Mouse (Mus musculus): ENCODE measurements around the gene Sik1. TPM values are rescaled to one million over a fixed set of nuclear protein-coding genes. Genes with fewer than 3 reads are reported as not detected.

Gene Sik1
- polyA plus RNA-seq, 1 experiment from 2014 or later: 11.2 TPM

DNA sequence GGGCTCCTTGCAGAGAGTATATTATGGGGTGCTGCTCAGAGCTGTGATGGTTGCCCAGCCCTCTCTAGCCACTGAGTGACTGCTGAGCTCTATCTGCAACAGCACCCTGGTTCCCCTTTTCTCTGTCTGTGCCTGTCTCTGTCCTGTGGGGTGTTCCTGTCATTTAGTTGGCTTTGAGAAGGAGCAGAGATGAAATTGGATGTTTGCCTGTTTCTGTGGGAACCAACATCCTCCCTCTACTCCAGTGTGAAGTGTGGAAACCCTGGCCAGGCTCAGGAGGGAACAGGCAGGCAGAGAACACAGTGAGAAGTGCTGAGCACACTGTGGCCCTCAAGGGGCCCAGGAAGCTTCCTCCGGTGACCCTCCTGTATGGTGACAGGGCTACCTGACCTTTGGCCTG is 40.8 kb downstream of the Sik1 start:
- Histone ChIP-seq H3K4me3 (ENCODE audit: low read depth, low read length) (no peak overlapping the region), H3K9ac (ENCODE audit: low read depth, low read length) (no peak overlapping the region), H3K4me1 (replicated peaks; ENCODE audit: control insufficient read depth, insufficient read depth, low read length) (no peaks in the 10 kb centered on the region), H3K36me3 (ENCODE audit: control insufficient read depth, insufficient read depth, low read length) (no peaks in the 10 kb centered on the region), H3K27me3 (replicated peaks; ENCODE audit: control insufficient read depth, insufficient read depth, low read length) (no peaks in the 10 kb centered on the region), H3K27ac (ENCODE audit: low read depth, low read length) (no peak overlapping the region), H3K4me2 (no peak overlapping the region), H3K9me3 (ENCODE audit: control insufficient read depth, low read length) (no peaks in the 10 kb centered on the region)
- WGBS: 72% methylated on average over 1 of the region's 1 CpGs
- DNase-seq (ENCODE audit: low spot score) (no peak), ATAC-seq (replicated peaks; ENCODE audit: low FRiP score) (no peak)

DNA sequence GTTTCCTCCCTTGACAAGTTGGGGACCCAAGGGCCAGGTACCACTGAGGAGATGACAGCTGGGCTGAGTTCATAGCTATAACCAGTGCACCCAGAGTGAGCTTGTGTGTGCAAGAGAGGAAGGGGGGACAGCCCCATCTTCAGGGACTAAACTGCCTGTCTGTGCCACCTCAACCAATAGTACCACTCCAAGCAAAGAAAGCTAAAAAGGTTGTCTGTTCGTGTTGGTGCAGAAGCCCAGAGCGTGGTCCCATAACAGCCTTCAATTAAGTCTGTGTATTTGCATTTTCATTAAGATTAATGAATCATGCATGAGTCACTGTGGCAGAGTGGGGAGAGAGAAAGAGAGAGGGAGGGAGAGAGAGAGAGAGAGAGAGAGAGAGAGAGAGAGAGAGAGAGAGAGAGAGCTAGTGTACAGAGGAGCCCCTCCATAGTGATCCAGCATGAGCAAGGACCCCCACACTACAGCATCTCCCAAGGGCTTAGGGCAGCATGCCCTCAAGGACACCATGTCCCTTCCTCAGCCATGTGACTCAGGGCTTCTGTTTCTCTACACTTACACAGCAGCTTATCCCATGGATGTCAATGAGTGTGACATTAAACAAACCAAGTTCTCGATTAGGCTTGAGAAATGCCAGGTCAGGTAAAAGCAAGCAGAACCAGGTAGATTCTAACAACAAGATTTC is 41.5 kb downstream of the Sik1 start:
- Histone ChIP-seq H3K27me3 (replicated peaks; ENCODE audit: control insufficient read depth, insufficient read depth, low read length) (no peaks in the 10 kb centered on the region), H3K27ac (ENCODE audit: low read depth, low read length) (no peak overlapping the region), H3K4me1 (replicated peaks; ENCODE audit: control insufficient read depth, insufficient read depth, low read length) (no peaks in the 10 kb centered on the region), H3K9ac (ENCODE audit: low read depth, low read length) (no peak overlapping the region), H3K4me3 (ENCODE audit: low read depth, low read length) (no peak overlapping the region), H3K9me3 (ENCODE audit: control insufficient read depth, low read length) (no peaks in the 10 kb centered on the region), H3K4me2 (no peak overlapping the region), H3K36me3 (ENCODE audit: control insufficient read depth, insufficient read depth, low read length) (no peaks in the 10 kb centered on the region)
- 78% methylated on average over 3 of the region's 3 CpGs for WGBS
- DNase-seq (ENCODE audit: low spot score) (no peak), ATAC-seq (replicated peaks; ENCODE audit: low FRiP score) (no peak)

DNA sequence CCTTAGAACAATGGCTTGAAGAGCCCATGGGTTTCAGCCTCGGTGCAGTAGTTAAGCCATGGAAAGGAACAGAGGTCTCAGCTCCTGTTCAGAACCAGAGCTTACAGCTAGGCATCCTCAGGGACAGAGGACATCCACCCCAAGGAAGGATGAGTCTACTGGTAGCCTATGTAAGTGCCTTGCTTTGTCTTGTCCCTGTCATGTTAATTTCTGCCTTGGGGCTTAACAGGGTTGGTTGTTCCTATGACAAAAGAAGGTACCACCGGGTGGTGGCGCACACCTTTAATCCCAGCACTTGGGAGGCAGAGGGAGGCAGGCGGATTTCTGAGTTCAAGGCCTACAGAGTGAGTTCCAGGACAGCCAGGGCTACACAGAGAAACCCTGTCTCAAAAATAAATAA is 44.3 kb downstream of the Sik1 start:
- H3K4me2 ChIP-seq: no peak overlapping the region
- no peak for DNase-seq (ENCODE audit: low spot score)
- H3K27ac ChIP-seq (ENCODE audit: low read depth, low read length): no peak overlapping the region
- no peaks in the 10 kb centered on the region for H3K4me1 ChIP-seq (replicated peaks; ENCODE audit: control insufficient read depth, insufficient read depth, low read length)
- H3K36me3 ChIP-seq (ENCODE audit: control insufficient read depth, insufficient read depth, low read length): no peaks in the 10 kb centered on the region
- H3K4me3 ChIP-seq (ENCODE audit: low read depth, low read length): no peak overlapping the region
- no peaks in the 10 kb centered on the region for H3K9me3 ChIP-seq (ENCODE audit: control insufficient read depth, low read length)
- H3K9ac ChIP-seq (ENCODE audit: low read depth, low read length): no peak overlapping the region
- ATAC-seq (replicated peaks; ENCODE audit: low FRiP score): no peak
- 67% methylated on average over 4 of the region's 4 CpGs for WGBS
- H3K27me3 ChIP-seq (replicated peaks; ENCODE audit: control insufficient read depth, insufficient read depth, low read length): no peaks in the 10 kb centered on the region

DNA sequence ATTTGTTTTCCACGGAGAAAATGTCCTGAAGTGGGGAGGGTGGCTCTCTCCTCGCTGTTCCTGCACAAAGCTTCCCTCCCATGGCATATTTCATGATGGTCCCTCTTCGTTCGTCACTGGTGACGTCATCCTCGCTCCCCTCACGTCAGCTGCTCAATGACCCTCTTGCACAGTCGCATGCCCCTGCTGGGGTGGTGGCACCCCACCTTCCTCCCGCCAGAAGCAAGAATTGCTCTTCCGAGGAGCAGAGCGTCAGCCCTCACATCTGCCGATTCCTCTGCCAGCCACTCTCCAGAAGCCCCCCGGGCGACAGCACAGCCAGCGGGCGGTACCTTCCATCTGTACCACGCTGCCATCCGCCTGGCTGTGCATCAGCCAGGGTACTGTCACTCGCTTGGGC is 45.7 kb downstream of the Sik1 start:
- no peak overlapping the region for H3K9ac ChIP-seq (ENCODE audit: low read depth, low read length)
- H3K27me3 ChIP-seq (replicated peaks; ENCODE audit: control insufficient read depth, insufficient read depth, low read length): no peaks in the 10 kb centered on the region
- WGBS: 61% methylated on average over 19 of the region's 19 CpGs
- H3K36me3 ChIP-seq (ENCODE audit: control insufficient read depth, insufficient read depth, low read length): no peaks in the 10 kb centered on the region
- no peaks in the 10 kb centered on the region for H3K9me3 ChIP-seq (ENCODE audit: control insufficient read depth, low read length)
- H3K4me2 ChIP-seq: no peak overlapping the region
- no peaks in the 10 kb centered on the region for H3K4me1 ChIP-seq (replicated peaks; ENCODE audit: control insufficient read depth, insufficient read depth, low read length)
- H3K4me3 ChIP-seq (ENCODE audit: low read depth, low read length): no peak overlapping the region
- DNase-seq (ENCODE audit: low spot score) (no peak), ATAC-seq (replicated peaks; ENCODE audit: low FRiP score) (no peak)
- no peak overlapping the region for H3K27ac ChIP-seq (ENCODE audit: low read depth, low read length)

DNA sequence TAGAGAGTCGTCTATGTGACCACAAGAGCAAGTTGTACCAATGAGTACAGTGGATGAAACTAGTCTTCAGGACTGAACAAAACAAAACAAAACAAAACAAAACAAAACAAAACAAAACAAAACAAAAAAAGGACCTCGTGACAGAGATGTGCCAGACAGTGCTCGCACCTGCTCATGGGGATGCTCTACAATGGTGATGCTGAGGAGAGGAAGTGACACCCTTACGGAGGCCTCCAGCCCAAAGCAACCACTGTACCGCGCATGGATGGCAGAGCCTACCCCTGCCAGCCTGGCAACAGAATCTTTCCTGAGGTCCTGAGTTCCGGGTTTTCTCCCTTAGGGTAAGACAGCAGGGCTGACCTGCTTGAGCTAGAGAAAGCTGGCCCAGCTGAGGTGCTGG is 46.5 kb downstream of the Sik1 start:
- Histone ChIP-seq H3K4me2 (no peak overlapping the region), H3K27me3 (replicated peaks; ENCODE audit: control insufficient read depth, insufficient read depth, low read length) (no peaks in the 10 kb centered on the region), H3K4me3 (ENCODE audit: low read depth, low read length) (no peak overlapping the region), H3K27ac (ENCODE audit: low read depth, low read length) (no peak overlapping the region), H3K9ac (ENCODE audit: low read depth, low read length) (no peak overlapping the region), H3K4me1 (replicated peaks; ENCODE audit: control insufficient read depth, insufficient read depth, low read length) (no peaks in the 10 kb centered on the region), H3K36me3 (ENCODE audit: control insufficient read depth, insufficient read depth, low read length) (no peaks in the 10 kb centered on the region), H3K9me3 (ENCODE audit: control insufficient read depth, low read length) (no peaks in the 10 kb centered on the region)
- DNase-seq (ENCODE audit: low spot score) (no peak), ATAC-seq (replicated peaks; ENCODE audit: low FRiP score) (no peak)
- WGBS: 83% methylated on average over 7 of the region's 7 CpGs

DNA sequence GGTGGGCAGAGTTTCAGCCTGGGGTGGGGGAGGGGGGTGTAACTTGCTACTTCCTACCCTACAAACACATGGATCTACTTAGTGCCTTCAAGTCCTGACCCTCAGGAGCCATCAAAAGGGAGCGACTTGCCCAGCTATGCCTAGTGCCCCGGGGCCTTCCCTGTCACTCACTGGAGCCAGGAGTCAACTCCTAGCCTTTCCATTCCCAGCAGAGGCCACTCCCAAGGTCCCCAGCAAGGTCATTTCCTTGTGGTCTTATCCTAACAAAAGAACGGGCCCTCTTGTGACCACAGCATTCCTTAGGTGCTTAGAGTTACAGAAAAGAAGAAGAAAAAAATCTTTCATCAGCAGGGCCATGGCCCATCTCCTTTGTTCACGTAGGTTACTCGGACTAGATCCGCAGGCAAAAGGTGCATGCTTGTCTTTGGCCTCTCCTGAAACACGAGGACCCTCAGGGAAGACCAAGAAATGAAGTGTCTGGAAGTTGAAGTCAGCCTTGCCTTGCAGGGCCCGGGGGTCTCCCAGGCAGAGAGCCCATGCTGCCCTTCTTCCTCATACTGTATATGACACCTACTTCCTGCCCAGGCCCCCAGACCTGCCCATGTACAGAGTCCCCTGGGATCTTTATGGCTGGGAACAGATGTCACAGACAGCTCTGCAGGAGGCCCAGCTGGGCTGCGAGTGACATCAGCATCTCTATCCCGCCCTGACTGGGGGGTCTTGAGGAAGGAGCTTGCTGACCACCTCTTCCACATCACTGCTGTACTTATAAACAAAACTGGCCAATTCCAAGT is 47.3 kb downstream of the Sik1 start:
- ATAC-seq (replicated peaks; ENCODE audit: low FRiP score): no peak
- 48% methylated on average over 10 of the region's 10 CpGs for WGBS

DNA sequence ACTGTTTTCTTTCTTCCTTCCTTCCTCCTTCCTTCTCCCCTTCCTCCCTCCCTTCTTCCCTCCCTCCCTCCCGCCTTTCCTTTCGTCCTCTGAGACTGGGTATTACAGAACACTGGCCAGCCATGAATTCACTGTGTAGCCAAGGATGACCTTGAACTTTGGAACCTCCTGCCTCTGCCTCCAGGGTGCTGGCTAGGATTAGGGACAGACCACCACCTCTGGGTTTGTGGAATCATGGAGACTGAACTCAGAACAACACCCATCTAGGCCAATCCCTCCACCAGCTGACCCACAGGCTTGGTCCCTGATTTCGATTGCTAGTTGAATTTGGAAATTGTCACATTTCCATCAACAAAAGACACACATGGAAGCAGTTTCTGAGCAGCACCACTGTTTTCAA is 49.1 kb downstream of the Sik1 start:
- WGBS: 65% methylated on average over 3 of the region's 3 CpGs
- no peak overlapping the region for H3K9ac ChIP-seq (ENCODE audit: low read depth, low read length)
- DNase-seq (ENCODE audit: low spot score): no peak

More for the DNA sequence above, 47.3 kb downstream of the Sik1 start:
- no peaks in the 10 kb centered on the region for H3K36me3 ChIP-seq (ENCODE audit: control insufficient read depth, insufficient read depth, low read length)
- H3K4me3 ChIP-seq (ENCODE audit: low read depth, low read length): no peak overlapping the region
- H3K9me3 ChIP-seq (ENCODE audit: control insufficient read depth, low read length): no peaks in the 10 kb centered on the region
- H3K9ac ChIP-seq (ENCODE audit: low read depth, low read length): no peak overlapping the region
- no peaks in the 10 kb centered on the region for H3K27me3 ChIP-seq (replicated peaks; ENCODE audit: control insufficient read depth, insufficient read depth, low read length)
- no peak for DNase-seq (ENCODE audit: low spot score)
- no peak overlapping the region for H3K27ac ChIP-seq (ENCODE audit: low read depth, low read length)
- H3K4me2 ChIP-seq: no peak overlapping the region
- H3K4me1 ChIP-seq (replicated peaks; ENCODE audit: control insufficient read depth, insufficient read depth, low read length): no peaks in the 10 kb centered on the region

DNA sequence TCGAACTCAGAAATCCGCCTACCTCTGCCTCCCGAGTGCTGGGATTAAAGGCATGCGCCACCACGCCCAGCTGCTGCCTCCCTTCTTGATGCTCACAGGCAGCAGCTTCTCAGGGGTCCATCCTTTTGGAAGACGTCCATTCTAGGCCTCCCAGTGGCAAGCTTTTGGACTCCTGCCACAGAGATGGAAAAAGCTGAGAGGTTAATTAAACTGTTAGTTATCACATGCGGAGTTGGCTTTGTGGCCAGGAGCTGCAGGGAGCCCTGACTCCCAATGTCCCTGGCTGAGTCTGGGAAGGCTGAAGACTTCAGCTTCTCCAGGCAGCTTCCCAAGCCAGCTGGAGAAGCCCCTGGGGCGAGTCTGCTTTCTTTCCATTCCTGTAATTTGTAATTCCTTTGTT is 49.6 kb downstream of the Sik1 start:
- Histone ChIP-seq H3K36me3 (ENCODE audit: control insufficient read depth, insufficient read depth, low read length) (no peaks in the 10 kb centered on the region), H3K9ac (ENCODE audit: low read depth, low read length) (no peak overlapping the region), H3K4me2 (no peak overlapping the region), H3K4me3 (ENCODE audit: low read depth, low read length) (no peak overlapping the region), H3K4me1 (replicated peaks; ENCODE audit: control insufficient read depth, insufficient read depth, low read length) (no peaks in the 10 kb centered on the region), H3K27me3 (replicated peaks; ENCODE audit: control insufficient read depth, insufficient read depth, low read length) (no peaks in the 10 kb centered on the region), H3K9me3 (ENCODE audit: control insufficient read depth, low read length) (no peaks in the 10 kb centered on the region), H3K27ac (ENCODE audit: low read depth, low read length) (no peak overlapping the region)
- DNase-seq (ENCODE audit: low spot score): no peak
- 57% methylated on average over 8 of the region's 8 CpGs for WGBS
- ATAC-seq (replicated peaks; ENCODE audit: low FRiP score): no peak

More for the DNA sequence above, 49.1 kb downstream of the Sik1 start:
- Histone ChIP-seq H3K4me3 (ENCODE audit: low read depth, low read length) (no peak overlapping the region), H3K9me3 (ENCODE audit: control insufficient read depth, low read length) (no peaks in the 10 kb centered on the region), H3K27ac (ENCODE audit: low read depth, low read length) (no peak overlapping the region), H3K27me3 (replicated peaks; ENCODE audit: control insufficient read depth, insufficient read depth, low read length) (no peaks in the 10 kb centered on the region), H3K36me3 (ENCODE audit: control insufficient read depth, insufficient read depth, low read length) (no peaks in the 10 kb centered on the region), H3K4me2 (no peak overlapping the region), H3K4me1 (replicated peaks; ENCODE audit: control insufficient read depth, insufficient read depth, low read length) (no peaks in the 10 kb centered on the region)
- ATAC-seq (replicated peaks; ENCODE audit: low FRiP score): no peak

DNA sequence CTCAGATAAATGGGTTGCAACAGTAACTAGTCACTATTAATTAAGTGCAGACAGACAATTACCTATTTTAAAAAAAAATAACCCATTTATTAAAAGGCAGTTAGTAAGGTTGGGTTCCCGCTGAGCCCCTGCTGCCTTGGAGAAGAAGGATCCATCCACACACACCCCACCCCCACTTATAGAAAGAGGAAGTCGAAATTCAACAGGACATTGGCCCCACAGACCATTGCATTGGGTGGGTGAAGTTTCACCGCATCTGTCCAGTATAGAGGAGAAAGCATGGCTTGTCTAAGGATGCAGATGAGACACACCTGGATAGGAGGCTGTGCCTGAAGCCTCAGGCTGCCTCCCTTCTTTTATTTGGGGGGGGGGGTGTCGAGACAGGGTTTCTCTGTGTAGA is 50.0 kb downstream of the Sik1 start:
- Histone ChIP-seq H3K36me3 (ENCODE audit: control insufficient read depth, insufficient read depth, low read length) (no peaks in the 10 kb centered on the region), H3K4me2 (no peak overlapping the region), H3K9ac (ENCODE audit: low read depth, low read length) (no peak overlapping the region), H3K4me3 (ENCODE audit: low read depth, low read length) (no peak overlapping the region), H3K4me1 (replicated peaks; ENCODE audit: control insufficient read depth, insufficient read depth, low read length) (no peaks in the 10 kb centered on the region), H3K27ac (ENCODE audit: low read depth, low read length) (no peak overlapping the region), H3K9me3 (ENCODE audit: control insufficient read depth, low read length) (no peaks in the 10 kb centered on the region), H3K27me3 (replicated peaks; ENCODE audit: control insufficient read depth, insufficient read depth, low read length) (no peaks in the 10 kb centered on the region)
- DNase-seq (ENCODE audit: low spot score): no peak
- no peak for ATAC-seq (replicated peaks; ENCODE audit: low FRiP score)
- 35% methylated on average over 4 of the region's 4 CpGs for WGBS
